Mouse (Mus musculus): ENCODE results near the gene Sdccag8. TPM values are rescaled to one million over a fixed set of nuclear protein-coding genes. Genes with fewer than 3 reads are reported as not detected.

The Sdccag8 gene
- polyA plus RNA-seq, 1 experiment from 2014 or later = 8.7 TPM

- WGBS = 56% methylated on average over 6 of the region's 6 CpGs
- no peak overlapping the region for H3K9ac ChIP-seq
- H3K4me2 ChIP-seq = no peak overlapping the region
- peaks cover 4% of the 10 kb centered on the region; the same call in 1 of the 2 replicates for H3K27me3 ChIP-seq (replicated peaks)
- H3K4me3 ChIP-seq = no peak overlapping the region
- no peak overlapping the region for H3K27ac ChIP-seq (replicated peaks)
- ATAC-seq (ENCODE audit: extremely low read depth, insufficient number of reproducible peaks, low FRiP score, low TSS enrichment) = no peak
- peaks cover 33% of the 10 kb centered on the region for H3K4me1 ChIP-seq
- no peaks in the 10 kb centered on the region for H3K9me3 ChIP-seq
- H3K36me3 ChIP-seq = no peaks in the 10 kb centered on the region
Measured at GRCm38 (mm10) chr1:176999011-176999410, 184.6 kb downstream of the Sdccag8 start.

GRCm38 (mm10) chr1:177002951-177003350 is 188.5 kb downstream of the Sdccag8 start:
- Histone ChIP-seq H3K27me3 (replicated peaks) (peaks cover under 1% of the 10 kb centered on the region; the same call in 1 of the 2 replicates), H3K4me3 (no peak overlapping the region), H3K4me1 (peaks cover 12% of the 10 kb centered on the region), H3K27ac (replicated peaks) (no peak overlapping the region), H3K4me2 (no peak overlapping the region), H3K9me3 (no peaks in the 10 kb centered on the region), H3K9ac (no peak overlapping the region), H3K36me3 (no peaks in the 10 kb centered on the region)
- WGBS = 67% methylated on average over 6 of the region's 6 CpGs
- no peak for ATAC-seq (ENCODE audit: extremely low read depth, insufficient number of reproducible peaks, low FRiP score, low TSS enrichment)

- H3K36me3 ChIP-seq = no peaks in the 10 kb centered on the region
- H3K4me2 ChIP-seq = no peak overlapping the region
- no peak overlapping the region for H3K4me3 ChIP-seq
- H3K4me1 ChIP-seq = peaks cover 13% of the 10 kb centered on the region
- no peak overlapping the region for H3K27ac ChIP-seq (replicated peaks)
- 69% methylated on average over 4 of the region's 4 CpGs for WGBS
- H3K9me3 ChIP-seq = no peaks in the 10 kb centered on the region
- no peaks in the 10 kb centered on the region for H3K27me3 ChIP-seq (replicated peaks)
- H3K9ac ChIP-seq = no peak overlapping the region
- ATAC-seq (ENCODE audit: extremely low read depth, insufficient number of reproducible peaks, low FRiP score, low TSS enrichment) = no peak
Measured at GRCm38 (mm10) chr1:177004041-177004741, 189.7 kb downstream of the Sdccag8 start.

GRCm38 (mm10) chr1:177007405-177007804 is 192.9 kb downstream of the Sdccag8 start:
- H3K4me3 ChIP-seq = no peak overlapping the region
- ATAC-seq (ENCODE audit: extremely low read depth, insufficient number of reproducible peaks, low FRiP score, low TSS enrichment) = no peak
- peaks cover 36% of the 10 kb centered on the region for H3K4me1 ChIP-seq
- no peak overlapping the region for H3K4me2 ChIP-seq
- H3K36me3 ChIP-seq = no peaks in the 10 kb centered on the region
- H3K27ac ChIP-seq (replicated peaks) = no peak overlapping the region
- H3K9me3 ChIP-seq = no peaks in the 10 kb centered on the region
- H3K9ac ChIP-seq = no peak overlapping the region
- no peaks in the 10 kb centered on the region for H3K27me3 ChIP-seq (replicated peaks)
- 77% methylated on average over 3 of the region's 3 CpGs for WGBS

GRCm38 (mm10) chr1:177008777-177009176 is 194.3 kb downstream of the Sdccag8 start:
- 48% methylated on average over 1 of the region's 1 CpGs for WGBS
- ATAC-seq (ENCODE audit: extremely low read depth, insufficient number of reproducible peaks, low FRiP score, low TSS enrichment) = no peak
- no peak overlapping the region for H3K27ac ChIP-seq (replicated peaks)

GRCm38 (mm10) chr1:177010041-177010440 is 195.6 kb downstream of the Sdccag8 start:
- H3K36me3 ChIP-seq = no peaks in the 10 kb centered on the region

More at GRCm38 (mm10) chr1:177008777-177009176, 194.3 kb downstream of the Sdccag8 start:
- no peak overlapping the region for H3K4me2 ChIP-seq
- no peaks in the 10 kb centered on the region for H3K36me3 ChIP-seq
- no peaks in the 10 kb centered on the region for H3K27me3 ChIP-seq (replicated peaks)
- peaks cover 36% of the 10 kb centered on the region for H3K4me1 ChIP-seq
- H3K9me3 ChIP-seq = no peaks in the 10 kb centered on the region
- H3K4me3 ChIP-seq = no peak overlapping the region
- H3K9ac ChIP-seq = no peak overlapping the region

GRCm38 (mm10) chr1:177010607-177011302 is 196.3 kb downstream of the Sdccag8 start:
- H3K4me2 ChIP-seq = no peak overlapping the region
- peaks cover 44% of the 10 kb centered on the region for H3K4me1 ChIP-seq
- H3K36me3 ChIP-seq = no peaks in the 10 kb centered on the region
- no peak overlapping the region for H3K4me3 ChIP-seq
- no peaks in the 10 kb centered on the region for H3K27me3 ChIP-seq (replicated peaks)
- no peak overlapping the region for H3K9ac ChIP-seq
- no peak for ATAC-seq (ENCODE audit: extremely low read depth, insufficient number of reproducible peaks, low FRiP score, low TSS enrichment)
- 45% methylated on average over 6 of the region's 6 CpGs for WGBS
- no peak overlapping the region; the same call in 1 of the 2 replicates for H3K27ac ChIP-seq (replicated peaks)
- H3K9me3 ChIP-seq = no peaks in the 10 kb centered on the region

More at GRCm38 (mm10) chr1:177010041-177010440, 195.6 kb downstream of the Sdccag8 start:
- WGBS = 51% methylated on average over 3 of the region's 3 CpGs
- Histone ChIP-seq H3K4me1 (peaks cover 38% of the 10 kb centered on the region), H3K9ac (no peak overlapping the region), H3K27me3 (replicated peaks) (no peaks in the 10 kb centered on the region), H3K27ac (replicated peaks) (no peak overlapping the region), H3K4me2 (no peak overlapping the region), H3K4me3 (no peak overlapping the region), H3K9me3 (no peaks in the 10 kb centered on the region)
- ATAC-seq (ENCODE audit: extremely low read depth, insufficient number of reproducible peaks, low FRiP score, low TSS enrichment) = no peak

- no peaks in the 10 kb centered on the region for H3K27me3 ChIP-seq (replicated peaks)
- no peak overlapping the region for H3K4me2 ChIP-seq
- 78% methylated on average over 13 of the region's 13 CpGs for WGBS
- no peak for ATAC-seq (ENCODE audit: extremely low read depth, insufficient number of reproducible peaks, low FRiP score, low TSS enrichment)
- no peaks in the 10 kb centered on the region for H3K36me3 ChIP-seq
- H3K9me3 ChIP-seq = no peaks in the 10 kb centered on the region
- no peak overlapping the region for H3K4me3 ChIP-seq
- H3K27ac ChIP-seq (replicated peaks) = no peak overlapping the region
- H3K9ac ChIP-seq = no peak overlapping the region
- peaks cover 53% of the 10 kb centered on the region for H3K4me1 ChIP-seq
Measured at GRCm38 (mm10) chr1:177011688-177012087, 197.2 kb downstream of the Sdccag8 start.

- ATAC-seq (ENCODE audit: extremely low read depth, insufficient number of reproducible peaks, low FRiP score, low TSS enrichment) = no peak
- H3K9me3 ChIP-seq = no peaks in the 10 kb centered on the region
- no peak overlapping the region for H3K9ac ChIP-seq
- H3K4me2 ChIP-seq = no peak overlapping the region
- no peak overlapping the region for H3K4me3 ChIP-seq
- no peaks in the 10 kb centered on the region for H3K36me3 ChIP-seq
- WGBS = 62% methylated on average over 3 of the region's 3 CpGs
- H3K27ac ChIP-seq (replicated peaks) = no peak overlapping the region
- H3K27me3 ChIP-seq (replicated peaks) = no peaks in the 10 kb centered on the region
- H3K4me1 ChIP-seq = peaks cover 56% of the 10 kb centered on the region
Measured at GRCm38 (mm10) chr1:177012774-177013173, 198.3 kb downstream of the Sdccag8 start.

GRCm38 (mm10) chr1:177013313-177013712 is 198.9 kb downstream of the Sdccag8 start:
- H3K27me3 ChIP-seq (replicated peaks) = no peaks in the 10 kb centered on the region
- H3K9me3 ChIP-seq = no peaks in the 10 kb centered on the region
- H3K9ac ChIP-seq = no peak overlapping the region
- ATAC-seq (ENCODE audit: extremely low read depth, insufficient number of reproducible peaks, low FRiP score, low TSS enrichment) = no peak
- no peak overlapping the region for H3K4me3 ChIP-seq
- peaks cover 61% of the 10 kb centered on the region for H3K4me1 ChIP-seq
- no peak overlapping the region for H3K27ac ChIP-seq (replicated peaks)
- H3K36me3 ChIP-seq = no peaks in the 10 kb centered on the region
- no peak overlapping the region for H3K4me2 ChIP-seq
- 78% methylated on average over 1 of the region's 1 CpGs for WGBS

GRCm38 (mm10) chr1:177013776-177014175 is 199.3 kb downstream of the Sdccag8 start:
- Histone ChIP-seq H3K4me2 (no peak overlapping the region), H3K4me1 (peaks cover 63% of the 10 kb centered on the region), H3K27me3 (replicated peaks) (no peaks in the 10 kb centered on the region), H3K9me3 (no peaks in the 10 kb centered on the region), H3K27ac (replicated peaks) (peak overlapping the region; percentile 6; the same call in 1 of the 2 replicates), H3K9ac (no peak overlapping the region), H3K4me3 (no peak overlapping the region), H3K36me3 (no peaks in the 10 kb centered on the region)
- ATAC-seq (ENCODE audit: extremely low read depth, insufficient number of reproducible peaks, low FRiP score, low TSS enrichment) = no peak
- WGBS = 79% methylated on average over 3 of the region's 3 CpGs
